Mouse (Mus musculus): ENCODE measurements around the gene Eef2kmt. TPM values are rescaled to one million over a fixed set of nuclear protein-coding genes. Genes with fewer than 3 reads are reported as not detected.
A peak's percentile ranks its signal among the peaks of the same experiment; 100 is the strongest.

Gene Eef2kmt
- polyA plus RNA-seq (2012; rRNA removed) (10.7 and 16.3 TPM in 2 replicates), polyA plus RNA-seq (2014; fragmentation: Nextera tagmentation; extraction: Ambion mirVana) (9.9 and 12.3 TPM in 2 replicates)

GRCm38 (mm10) chr16:5255779-5256496 lies at the start of gene Eef2kmt:
Gene Eef2kmt, minus strand, starts transcription at chr16:5255983.
- H3K4me2 ChIP-seq (ENCODE audit: low read depth) = peak within 1 kb of the TSS; percentile 82
- peak within 1 kb of the TSS; percentile 74 to 76 for H3K4me3 ChIP-seq (ENCODE audit: insufficient read depth in 1 of 2, low read depth in 2 of 2, low read length in 2 of 2)
- H3K27me3 ChIP-seq (ENCODE audit: control insufficient read depth, insufficient read depth, low read length) = no peaks in the 10 kb centered on the region
- H3K27ac ChIP-seq = no peak within 1 kb of the TSS; the same call in 1 of the 2 replicates
- peak within 1 kb of the TSS; percentile 65 for H3K9ac ChIP-seq (replicated peaks)
- ATAC-seq (ENCODE audit: insufficient read depth) = peak; percentile 93
- H3K4me1 ChIP-seq (replicated peaks; ENCODE audit: control insufficient read depth in 2 of 2, insufficient read depth in 2 of 2, low read length in 1 of 2) = peaks cover 7 to 14% of the 10 kb centered on the region in 2 experiments
- peak; percentile 93 to 95 (median 93) for DNase-seq (ENCODE audit: low read depth in 3 of 3, low spot score in 3 of 3)
- WGBS (ENCODE audit: insufficient replicate concordance) = 2% methylated on average over 57 of the region's 57 CpGs
- TF ChIP-seq EP300 (IDR thresholded peaks at IDR 0.05; ENCODE audit: low read depth) (no peak), CTCF (IDR thresholded peaks at IDR 0.05; ENCODE audit: low read depth) (peak; percentile 88)
- H3K36me3 ChIP-seq (replicated peaks; ENCODE audit: control insufficient read depth, insufficient read depth, low read depth) = no peaks in the 10 kb centered on the region
- H3K9me3 ChIP-seq (ENCODE audit: control insufficient read depth, low read length) = no peaks in the 10 kb centered on the region

GRCm38 (mm10) chr16:5295238-5295637 lies 39.5 kb upstream of the Eef2kmt start:
- no peak for ATAC-seq (ENCODE audit: insufficient read depth)
- no peak overlapping the region for H3K9ac ChIP-seq (replicated peaks)

GRCm38 (mm10) chr16:5285376-5285775 lies 29.6 kb upstream of the Eef2kmt start:
- no peak overlapping the region for H3K27ac ChIP-seq
- 18% methylated on average over 3 of the region's 3 CpGs for WGBS (ENCODE audit: insufficient replicate concordance)
- no peak for TF ChIP-seq CTCF (IDR thresholded peaks at IDR 0.05; ENCODE audit: low read depth)
- TF ChIP-seq EP300 (IDR thresholded peaks at IDR 0.05; ENCODE audit: low read depth) = no peak
- H3K9ac ChIP-seq (replicated peaks) = no peak overlapping the region
- no peaks in the 10 kb centered on the region for H3K36me3 ChIP-seq (replicated peaks; ENCODE audit: control insufficient read depth, insufficient read depth, low read depth)
- ATAC-seq (ENCODE audit: insufficient read depth) (no peak), DNase-seq (ENCODE audit: low read depth in 3 of 3, low spot score in 3 of 3) (no peak)
- H3K9me3 ChIP-seq (ENCODE audit: control insufficient read depth, low read length) = no peaks in the 10 kb centered on the region
- H3K4me3 ChIP-seq (ENCODE audit: insufficient read depth in 1 of 2, low read depth in 2 of 2, low read length in 2 of 2) = no peak overlapping the region
- no peak overlapping the region for H3K4me2 ChIP-seq (ENCODE audit: low read depth)
- no peaks in the 10 kb centered on the region for H3K27me3 ChIP-seq (ENCODE audit: control insufficient read depth, insufficient read depth, low read length)
- no peaks in the 10 kb centered on the region for H3K4me1 ChIP-seq (replicated peaks; ENCODE audit: control insufficient read depth in 2 of 2, insufficient read depth in 2 of 2, low read length in 1 of 2)

More at GRCm38 (mm10) chr16:5295238-5295637, 39.5 kb upstream of the Eef2kmt start:
- Histone ChIP-seq H3K4me1 (replicated peaks; ENCODE audit: control insufficient read depth in 2 of 2, insufficient read depth in 2 of 2, low read length in 1 of 2) (no peaks in the 10 kb centered on the region), H3K9me3 (ENCODE audit: control insufficient read depth, low read length) (no peaks in the 10 kb centered on the region), H3K4me3 (ENCODE audit: insufficient read depth in 1 of 2, low read depth in 2 of 2, low read length in 2 of 2) (no peak overlapping the region), H3K27me3 (ENCODE audit: control insufficient read depth, insufficient read depth, low read length) (no peaks in the 10 kb centered on the region), H3K27ac (no peak overlapping the region), H3K4me2 (ENCODE audit: low read depth) (no peak overlapping the region), H3K36me3 (replicated peaks; ENCODE audit: control insufficient read depth, insufficient read depth, low read depth) (no peaks in the 10 kb centered on the region)
- no peak for DNase-seq (ENCODE audit: low read depth in 3 of 3, low spot score in 3 of 3)
- 45% methylated on average over 5 of the region's 5 CpGs for WGBS (ENCODE audit: insufficient replicate concordance)
- TF ChIP-seq EP300 (IDR thresholded peaks at IDR 0.05; ENCODE audit: low read depth) = no peak
- TF ChIP-seq CTCF (IDR thresholded peaks at IDR 0.05; ENCODE audit: low read depth) = no peak

- Histone ChIP-seq H3K4me1 (replicated peaks; ENCODE audit: control insufficient read depth in 2 of 2, insufficient read depth in 2 of 2, low read length in 1 of 2) (no peaks in the 10 kb centered on the region), H3K9me3 (ENCODE audit: control insufficient read depth, low read length) (no peaks in the 10 kb centered on the region), H3K27ac (no peak overlapping the region), H3K9ac (replicated peaks) (no peak overlapping the region), H3K27me3 (ENCODE audit: control insufficient read depth, insufficient read depth, low read length) (no peaks in the 10 kb centered on the region), H3K4me2 (ENCODE audit: low read depth) (no peak overlapping the region), H3K4me3 (ENCODE audit: insufficient read depth in 1 of 2, low read depth in 2 of 2, low read length in 2 of 2) (no peak overlapping the region), H3K36me3 (replicated peaks; ENCODE audit: control insufficient read depth, insufficient read depth, low read depth) (no peaks in the 10 kb centered on the region)
- no peak for DNase-seq (ENCODE audit: low read depth in 3 of 3, low spot score in 3 of 3)
- ATAC-seq (ENCODE audit: insufficient read depth) = no peak
- 65% methylated on average over 9 of the region's 9 CpGs for WGBS (ENCODE audit: insufficient replicate concordance)
- TF ChIP-seq CTCF (IDR thresholded peaks at IDR 0.05; ENCODE audit: low read depth) = no peak
- no peak for TF ChIP-seq EP300 (IDR thresholded peaks at IDR 0.05; ENCODE audit: low read depth)
These were observed 26.9 kb upstream of the Eef2kmt start for GRCm38 (mm10) chr16:5282686-5283085.

- DNase-seq (ENCODE audit: low read depth in 3 of 3, low spot score in 3 of 3) (no peak), ATAC-seq (ENCODE audit: insufficient read depth) (no peak)
- no peak for TF ChIP-seq CTCF (IDR thresholded peaks at IDR 0.05; ENCODE audit: low read depth)
- TF ChIP-seq EP300 (IDR thresholded peaks at IDR 0.05; ENCODE audit: low read depth) = no peak
- no peaks in the 10 kb centered on the region for H3K4me1 ChIP-seq (replicated peaks; ENCODE audit: control insufficient read depth in 2 of 2, insufficient read depth in 2 of 2, low read length in 1 of 2)
- no peak overlapping the region for H3K27ac ChIP-seq
- H3K27me3 ChIP-seq (ENCODE audit: control insufficient read depth, insufficient read depth, low read length) = no peaks in the 10 kb centered on the region
- no peak overlapping the region for H3K4me3 ChIP-seq (ENCODE audit: insufficient read depth in 1 of 2, low read depth in 2 of 2, low read length in 2 of 2)
- H3K9me3 ChIP-seq (ENCODE audit: control insufficient read depth, low read length) = no peaks in the 10 kb centered on the region
- 64% methylated on average over 5 of the region's 5 CpGs for WGBS (ENCODE audit: insufficient replicate concordance)
- no peaks in the 10 kb centered on the region for H3K36me3 ChIP-seq (replicated peaks; ENCODE audit: control insufficient read depth, insufficient read depth, low read depth)
- no peak overlapping the region for H3K4me2 ChIP-seq (ENCODE audit: low read depth)
- no peak overlapping the region for H3K9ac ChIP-seq (replicated peaks)
These were observed 23.9 kb upstream of the Eef2kmt start for GRCm38 (mm10) chr16:5279571-5280222.
